Mouse (Mus musculus): Measurements from ENCODE around the gene Ctcfl.

Gene Ctcfl

DNA sequence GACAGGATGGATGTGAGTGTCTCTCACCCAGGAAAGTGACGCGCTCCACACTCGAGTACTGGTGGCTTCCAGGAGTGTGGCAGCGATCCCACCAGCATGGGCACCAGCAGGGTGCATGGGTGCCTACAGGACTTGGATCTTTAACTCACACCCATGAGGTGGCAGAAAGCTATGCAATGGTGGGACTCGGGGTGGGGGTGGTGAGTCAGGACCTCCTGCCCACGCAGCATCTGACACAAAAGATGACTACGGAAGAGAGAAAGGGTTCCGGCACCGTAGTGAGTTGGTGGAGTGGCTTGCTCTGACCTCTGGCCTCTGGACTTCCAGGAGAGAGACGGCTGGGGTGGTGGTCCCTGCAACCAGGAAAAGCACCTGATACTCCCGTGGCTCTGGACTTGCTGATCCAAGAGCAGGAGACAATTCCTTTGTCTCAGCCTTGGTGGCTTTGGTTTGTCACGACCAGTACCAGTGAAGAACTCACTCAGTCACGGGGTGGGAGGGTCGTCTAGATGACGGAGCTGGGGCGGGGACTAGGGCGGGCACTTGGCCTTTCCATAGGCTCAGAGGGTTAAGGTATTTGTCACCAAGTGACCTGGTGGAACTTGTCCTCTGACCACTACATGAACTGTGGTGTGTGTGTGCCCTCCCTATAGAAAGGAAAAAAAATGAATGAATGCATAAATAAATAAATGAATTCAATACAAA is 71.1 kb downstream of the Ctcfl start:
- no peak for DNase-seq (ENCODE audit: low read depth, low spot score)

DNA sequence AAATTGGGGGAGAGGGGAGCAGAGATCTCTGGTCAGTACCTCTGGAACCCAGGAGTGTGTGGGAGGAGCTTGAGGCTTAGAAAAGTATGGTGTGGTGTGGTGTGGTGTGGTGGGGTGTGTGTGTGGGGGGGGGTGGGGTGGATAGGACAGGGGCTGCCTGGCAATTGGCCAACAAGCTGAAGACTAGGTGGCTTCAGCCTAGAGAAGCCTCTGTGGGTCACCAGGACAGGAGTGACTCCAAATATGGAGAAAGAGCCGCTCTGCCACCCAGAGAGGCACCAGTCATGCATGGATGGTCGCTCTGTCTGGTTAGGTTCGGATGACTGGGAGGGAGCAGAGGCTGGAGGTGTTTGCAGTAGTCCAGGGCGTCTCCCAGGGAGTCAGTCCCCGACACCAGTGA is 71.9 kb downstream of the Ctcfl start:
- no peak for DNase-seq (ENCODE audit: low read depth, low spot score)

DNA sequence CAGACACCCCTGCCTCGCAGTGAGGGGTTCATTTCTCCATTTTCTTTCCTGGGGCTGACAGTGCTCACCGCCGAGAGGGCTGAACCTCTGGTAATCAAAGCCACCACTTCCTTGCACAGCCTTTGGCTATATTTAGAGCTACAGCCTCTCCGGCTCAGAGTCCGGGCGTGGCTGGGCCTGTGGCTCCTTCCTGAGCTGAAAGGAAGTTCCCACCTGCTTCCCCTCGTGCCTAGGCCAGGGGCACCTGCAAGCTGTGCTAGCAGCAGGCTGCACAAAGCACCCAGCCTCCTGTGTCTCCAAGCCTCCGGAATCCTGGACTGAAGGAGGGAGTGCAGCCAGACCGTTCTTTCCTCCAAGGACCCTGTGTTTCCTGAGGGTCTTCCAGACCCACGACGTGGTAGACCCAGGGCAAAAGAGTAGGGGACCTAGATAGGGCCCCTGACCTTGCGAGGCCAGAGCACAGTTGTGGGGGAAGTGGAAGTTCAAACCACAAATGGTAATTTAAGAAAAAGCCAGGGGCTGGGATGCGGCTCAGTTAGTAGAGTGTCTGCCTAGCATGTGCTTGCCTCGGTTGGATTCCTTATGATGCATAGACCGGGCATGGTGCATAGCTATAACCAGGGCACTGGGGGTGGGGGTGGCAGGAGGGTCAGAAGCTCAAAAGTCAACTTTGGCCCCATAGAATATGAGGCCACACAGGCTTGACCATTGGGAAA is 72.6 kb downstream of the Ctcfl start:
- no peak for DNase-seq (ENCODE audit: low read depth, low spot score)

DNA sequence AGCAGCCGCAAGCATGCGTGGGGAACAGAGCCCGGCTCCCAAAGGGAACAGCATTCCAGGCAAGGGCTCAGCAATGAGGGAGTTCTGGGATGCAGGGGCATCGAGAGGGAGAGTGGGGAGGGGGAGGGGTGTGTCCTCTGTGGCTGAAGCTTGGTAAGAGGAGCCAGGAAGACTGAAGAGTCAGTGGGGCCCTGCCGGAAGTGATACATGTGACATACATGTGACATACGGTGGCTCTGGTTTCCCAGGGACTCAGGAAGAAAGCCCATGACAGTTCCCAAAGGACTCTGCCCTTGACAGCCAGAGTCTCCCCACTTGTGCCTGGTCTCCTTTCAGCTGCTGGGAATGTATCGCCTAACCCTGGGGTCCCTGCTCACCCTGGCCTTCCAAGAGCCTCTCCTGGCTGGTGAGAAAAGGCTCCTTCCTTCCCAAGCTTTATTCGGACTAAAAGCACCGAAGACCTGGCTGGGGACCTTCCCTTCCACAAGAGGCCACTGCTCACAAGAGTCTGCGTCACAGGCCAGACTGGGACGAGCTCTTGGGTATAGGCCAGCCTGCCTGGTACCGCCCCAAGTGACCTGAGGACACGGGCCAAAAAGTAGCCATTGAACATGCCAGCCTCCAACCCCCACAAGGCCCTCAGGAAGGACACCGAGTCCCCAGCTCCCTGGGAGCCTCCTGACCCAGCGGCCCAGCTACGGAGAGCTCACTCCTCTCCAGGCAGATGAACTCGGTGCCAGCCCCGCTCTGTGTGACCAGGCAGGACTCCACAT is 74.9 kb downstream of the Ctcfl start:
- DNase-seq (ENCODE audit: low read depth, low spot score) = no peak

Data from telencephalon, adult 2 months (tissue).